Mouse (Mus musculus) small intestine, adult 2 months (tissue): Measurements from ENCODE around the gene S100a2.

Source experiments
- CTCF ChIP-seq: fragments of 200-500 bp; IDR thresholded peaks from 2 replicates; pipeline ENCODE4 v1.5.1; 2012; ENCODE audit warnings: low read depth, mild to moderate bottlenecking, control low read depth, inconsistent platforms, low read length, moderate library complexity, mixed read lengths; ENCODE audit not compliant: insufficient replicate concordance, insufficient read length; ENCODE audit errors: extremely low read depth
- POLR2A ChIP-seq: fragments of 200-500 bp; IDR thresholded peaks from 2 replicates; pipeline ENCODE4 v1.6.1; 2012; ENCODE audit warnings: low read depth, mild to moderate bottlenecking, control low read depth, inconsistent platforms, low read length, moderate library complexity

- TF ChIP-seq CTCF (no peak), POLR2A (no peak)
Observed at GRCm38 (mm10) chr3:90555954-90556353, 34.1 kb upstream of the S100a2 start.
